Mouse (Mus musculus): ENCODE results near the gene Btk.

The Btk gene

GRCm38 (mm10) chrX:134582888-134583669, at the start of gene Btk:
Gene Btk, minus strand, starts transcription at chrX:134583570.
- DNase-seq (ENCODE audit: low read depth, low spot score), result no peak

- no peak for DNase-seq (ENCODE audit: low read depth, low spot score)
Observed at GRCm38 (mm10) chrX:134632710-134633109, 49.3 kb upstream of the Btk start.

GRCm38 (mm10) chrX:134628200-134628599, 44.8 kb upstream of the Btk start:
- no peak for DNase-seq (ENCODE audit: low read depth, low spot score)

- no peak for DNase-seq (ENCODE audit: low read depth, low spot score)
Observed at GRCm38 (mm10) chrX:134623350-134623749, 40.0 kb upstream of the Btk start.

GRCm38 (mm10) chrX:134621685-134622084, 38.3 kb upstream of the Btk start:
- DNase-seq (ENCODE audit: low read depth, low spot score), result no peak

- no peak for DNase-seq (ENCODE audit: low read depth, low spot score)
Observed at GRCm38 (mm10) chrX:134620254-134620865, 37.0 kb upstream of the Btk start.

GRCm38 (mm10) chrX:134619695-134620094, 36.3 kb upstream of the Btk start:
- no peak for DNase-seq (ENCODE audit: low read depth, low spot score)

GRCm38 (mm10) chrX:134614306-134614705, 30.9 kb upstream of the Btk start:
- DNase-seq (ENCODE audit: low read depth, low spot score), result no peak

- no peak for DNase-seq (ENCODE audit: low read depth, low spot score)
Observed at GRCm38 (mm10) chrX:134612285-134612959, 29.1 kb upstream of the Btk start.

GRCm38 (mm10) chrX:134610984-134611383, 27.6 kb upstream of the Btk start:
- no peak for DNase-seq (ENCODE audit: low read depth, low spot score)

- no peak for DNase-seq (ENCODE audit: low read depth, low spot score)
Observed at GRCm38 (mm10) chrX:134609472-134609871, 26.1 kb upstream of the Btk start.

- DNase-seq (ENCODE audit: low read depth, low spot score), result no peak
Observed at GRCm38 (mm10) chrX:134601380-134602120, 18.2 kb upstream of the Btk start.

GRCm38 (mm10) chrX:134600659-134601379, 17.4 kb upstream of the Btk start, which contains the start of the genes Gla and Hnrnph2:
Gene Gla, minus strand, starts transcription at chrX:134601125.
Gene Hnrnph2, plus strand, starts transcription at chrX:134601179.
- DNase-seq (ENCODE audit: low read depth, low spot score), result peak; percentile 92

GRCm38 (mm10) chrX:134599922-134600565, 16.7 kb upstream of the Btk start:
- DNase-seq (ENCODE audit: low read depth, low spot score), result no peak

- no peak for DNase-seq (ENCODE audit: low read depth, low spot score)
Observed at GRCm38 (mm10) chrX:134589836-134590235, 6.5 kb upstream of the Btk start.

- DNase-seq (ENCODE audit: low read depth, low spot score), result no peak
Observed at GRCm38 (mm10) chrX:134588997-134589396, 5.6 kb upstream of the Btk start.

- no peak for DNase-seq (ENCODE audit: low read depth, low spot score)
Observed at GRCm38 (mm10) chrX:134588261-134588660, 4.9 kb upstream of the Btk start.

- DNase-seq (ENCODE audit: low read depth, low spot score), result no peak
Observed at GRCm38 (mm10) chrX:134586447-134586846, 3.1 kb upstream of the Btk start.

- DNase-seq (ENCODE audit: low read depth, low spot score), result peak; percentile 84
Observed at GRCm38 (mm10) chrX:134585103-134586002, 2.0 kb upstream of the Btk start, which contains the start of gene Rpl36a. Gene Rpl36a, plus strand, starts transcription at chrX:134585654.

Measured in retina, postnatal 7 days (tissue).